Mouse (Mus musculus): ENCODE measurements at regions not wholly inside any gene's neighbourhood (a gene's known extent, or its start where the extent isn't known, plus 50 kb on each side); places are given as distances from the start of the nearest gene placed in this dataset.
A peak's percentile ranks its signal among the peaks of the same experiment; 100 is the strongest.

DNA sequence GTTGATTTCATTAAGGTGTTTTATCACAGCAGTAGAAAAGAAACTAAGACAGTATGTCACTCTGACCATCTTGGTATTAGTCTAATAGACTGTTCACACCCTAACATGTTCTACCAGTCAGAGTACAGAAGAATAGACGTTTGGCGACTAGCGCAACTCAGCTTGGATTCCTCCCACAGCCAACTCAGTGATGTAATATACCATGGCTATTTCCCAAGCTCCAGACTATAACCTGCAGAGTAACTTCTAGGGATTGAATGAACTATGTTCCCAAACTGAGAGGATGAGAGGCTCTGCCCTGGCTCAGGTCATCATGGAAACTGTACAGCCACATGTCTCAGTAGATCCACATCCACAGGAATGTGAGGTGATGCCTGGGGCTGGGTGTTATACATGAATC is 128.6 kb upstream of the Plcz1 start:
- DNase-seq = no peak

DNA sequence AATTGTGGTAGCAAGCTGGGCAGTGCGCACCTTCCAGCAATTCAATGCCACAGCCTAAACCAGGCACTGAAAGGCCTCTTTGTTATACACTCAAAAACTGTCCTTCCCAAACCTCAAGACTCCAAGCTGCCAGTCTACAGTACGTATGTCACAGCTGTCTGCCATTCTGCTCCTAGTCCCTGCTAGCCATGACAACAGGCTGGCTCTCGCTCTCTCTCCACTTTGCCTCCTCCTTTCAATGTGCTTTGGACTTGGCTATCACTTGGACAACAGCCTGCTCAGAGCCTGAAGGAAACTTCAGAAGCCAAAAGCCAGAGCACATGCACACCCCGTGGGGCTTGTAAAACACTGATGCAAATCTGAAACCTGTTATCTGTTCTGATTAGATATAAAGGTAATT is 125.9 kb upstream of the Plcz1 start:
- DNase-seq = no peak

DNA sequence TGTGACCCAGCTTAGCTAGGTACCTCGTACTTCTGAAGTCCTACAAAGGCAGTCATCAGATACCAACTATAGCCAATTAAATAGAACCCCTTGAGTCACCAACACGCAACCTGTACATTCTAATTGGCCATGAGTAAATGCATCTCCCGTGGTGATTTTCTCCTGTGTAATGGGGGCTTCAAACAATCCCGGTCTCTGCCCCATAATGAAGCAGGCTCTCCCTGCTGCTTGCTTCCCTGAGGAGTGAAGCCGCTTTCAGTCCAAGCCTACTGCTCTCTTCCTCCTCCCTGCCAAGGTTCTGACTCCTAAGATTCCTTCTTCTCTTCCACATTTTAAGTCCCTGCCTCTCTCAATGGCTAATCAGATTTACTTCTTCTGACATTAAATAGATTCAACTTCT is 121.5 kb upstream of the Plcz1 start:
- DNase-seq = no peak

DNA sequence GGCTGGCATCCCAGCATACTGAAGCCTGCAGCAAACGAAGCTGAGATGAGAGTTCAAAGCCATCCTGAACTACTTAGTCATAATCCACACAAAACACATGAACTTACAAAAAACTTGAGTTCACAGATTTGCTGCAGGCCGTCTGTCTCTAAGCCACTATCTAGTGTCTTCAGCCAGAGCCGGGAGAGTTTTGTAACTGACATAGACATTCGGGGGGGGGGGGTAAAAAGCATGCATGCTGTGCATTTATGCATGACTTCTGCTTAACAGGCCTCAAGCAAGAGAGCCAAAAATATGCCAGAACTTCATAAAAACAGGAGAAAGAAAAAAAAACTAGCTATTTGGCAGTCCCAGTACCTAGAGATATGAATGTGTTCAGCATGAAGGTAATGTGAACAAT is 120.2 kb upstream of the Plcz1 start:
- no peak for DNase-seq

DNA sequence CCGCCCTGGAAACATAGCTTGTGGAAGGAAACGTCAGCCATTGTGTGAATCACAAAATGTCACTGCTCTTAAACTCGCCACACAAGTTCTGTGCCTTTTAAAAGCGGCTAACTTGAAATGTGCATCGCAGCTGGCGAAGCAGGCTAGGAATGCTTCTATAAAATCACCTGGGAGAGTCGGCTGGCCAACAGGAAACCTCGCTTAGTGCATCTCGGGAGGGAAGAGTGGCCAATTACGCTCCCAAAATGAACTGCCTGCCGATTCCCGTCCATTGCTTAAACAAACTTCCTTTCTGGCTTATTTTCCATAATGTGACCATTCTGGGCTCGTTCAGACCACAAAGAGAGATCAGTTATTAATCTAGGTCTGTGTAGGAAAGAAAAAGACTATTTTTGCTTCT is 119.7 kb upstream of the Plcz1 start:
- no peak for DNase-seq

DNA sequence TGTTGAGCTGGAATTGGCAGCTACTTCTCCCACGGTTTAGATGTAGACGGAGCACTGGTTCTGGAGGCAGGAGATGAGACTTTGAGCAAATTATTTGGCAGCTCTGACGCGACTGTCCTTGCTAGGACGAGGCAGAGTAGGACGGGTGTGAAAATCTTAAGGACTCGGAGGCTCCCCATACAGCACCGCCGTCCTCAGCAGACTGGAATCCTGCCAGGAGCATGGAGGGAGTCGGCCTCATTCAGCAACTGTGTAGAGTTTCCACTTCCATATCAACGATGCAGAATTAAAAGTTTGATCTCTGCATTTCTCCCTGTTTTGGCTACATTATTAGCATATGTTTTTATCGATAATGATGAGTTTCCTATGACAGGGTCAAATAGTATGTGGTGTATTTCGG is 117.7 kb upstream of the Plcz1 start:
- no peak for DNase-seq

DNA sequence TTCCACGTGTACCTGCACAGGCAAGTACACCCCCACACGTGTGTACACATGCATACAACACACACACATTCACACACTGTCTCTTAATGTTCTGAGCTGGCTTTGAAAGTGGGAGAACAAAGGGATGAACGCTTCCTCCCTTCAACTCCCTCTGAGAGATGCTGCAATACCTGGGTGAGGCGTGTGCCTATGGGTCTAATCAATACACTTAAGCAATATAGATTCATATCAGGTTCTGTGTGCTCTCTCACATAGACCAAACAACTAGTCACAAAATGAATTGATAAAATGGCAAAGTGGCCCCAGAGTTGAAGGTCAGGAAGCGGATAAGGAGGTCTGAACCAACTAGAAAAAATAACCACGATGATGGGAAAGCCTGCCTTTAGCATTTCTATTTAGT is 116.1 kb upstream of the Plcz1 start:
- no peak for DNase-seq

DNA sequence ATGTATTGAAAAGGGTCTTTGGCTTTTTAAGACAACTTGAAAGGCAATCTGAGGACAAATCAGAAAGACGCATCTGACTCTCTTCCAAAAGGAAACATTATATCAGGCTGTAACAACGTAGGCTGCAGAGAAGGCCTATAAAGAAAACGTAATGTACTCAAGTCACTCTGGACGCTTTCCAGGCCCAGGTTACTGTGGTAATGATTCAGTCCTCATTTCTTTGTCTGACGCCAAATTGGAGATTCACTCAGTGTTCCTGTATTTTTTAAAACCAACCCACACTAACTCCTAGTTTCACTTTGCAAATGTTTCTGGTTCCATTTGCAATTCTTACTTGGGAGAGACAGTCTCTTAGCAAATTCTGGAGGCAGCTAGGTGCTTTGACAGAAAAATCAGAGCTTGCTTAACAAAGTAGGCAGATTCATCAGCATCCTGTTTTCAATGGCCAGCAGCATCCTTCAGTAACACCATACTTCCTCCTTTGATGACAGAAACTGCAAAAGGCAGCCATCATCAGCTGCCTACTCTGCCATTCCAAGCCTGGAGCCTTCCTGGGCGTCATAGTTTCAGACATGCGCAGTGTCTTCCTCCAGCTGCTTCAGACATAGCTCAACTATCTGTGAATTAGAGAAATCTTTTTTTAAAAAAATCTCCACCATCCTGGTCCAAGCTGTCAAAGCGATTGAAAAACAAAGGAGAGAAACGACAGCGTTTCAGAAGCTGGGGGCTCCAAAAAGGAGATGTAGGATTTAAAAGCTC is 111.3 kb upstream of the Plcz1 start:
- DNase-seq = peak; percentile 18

DNA sequence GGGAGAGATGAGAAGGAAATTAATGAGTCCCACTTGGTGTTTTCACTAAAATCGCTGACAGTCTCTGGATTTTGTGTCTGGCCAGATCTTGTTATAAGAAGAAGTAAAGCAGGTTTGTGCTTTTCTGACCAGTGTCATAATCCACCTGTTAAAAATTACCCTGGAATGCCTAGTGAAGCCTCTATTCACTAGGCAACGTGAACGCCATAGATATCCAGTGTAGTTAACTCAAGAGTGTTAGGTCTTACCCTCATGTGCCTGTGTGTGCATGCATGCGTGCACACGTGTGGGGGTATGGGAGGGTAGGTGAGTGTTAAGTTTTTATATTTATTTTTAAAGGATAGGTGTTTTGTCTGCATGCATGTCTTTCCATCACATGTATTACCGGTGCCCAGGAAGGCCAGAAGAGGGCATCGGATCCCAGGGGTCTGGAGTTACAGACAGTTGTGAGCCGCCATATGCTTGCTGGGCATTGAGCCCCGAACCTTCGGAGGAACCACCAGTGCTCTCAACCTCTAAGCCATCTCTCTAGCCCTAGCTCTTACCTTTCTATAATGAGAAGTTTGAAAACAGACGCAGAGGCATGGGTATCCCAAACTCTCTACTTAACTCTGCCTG is 107.5 kb upstream of the Plcz1 start:
- no peak for DNase-seq

DNA sequence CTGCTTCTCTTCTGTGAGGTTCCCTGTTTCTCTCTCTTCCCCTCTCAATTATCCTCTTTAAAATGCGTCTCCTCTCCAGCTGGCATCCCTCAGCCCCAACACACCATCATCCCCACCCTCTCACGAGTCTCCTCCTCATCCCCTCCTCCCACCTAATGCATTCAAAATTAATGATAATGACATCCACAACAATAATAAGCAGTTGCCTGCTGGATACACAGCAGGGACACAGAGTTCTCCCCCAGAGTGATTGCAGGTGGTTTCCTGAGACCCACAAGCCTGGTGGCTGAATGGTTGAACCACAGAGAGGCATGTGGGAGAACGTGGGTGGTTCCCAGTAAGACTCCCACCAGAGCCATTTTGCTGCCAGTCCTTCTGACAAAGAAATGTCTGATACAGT is 106.9 kb upstream of the Plcz1 start:
- DNase-seq = no peak

DNA sequence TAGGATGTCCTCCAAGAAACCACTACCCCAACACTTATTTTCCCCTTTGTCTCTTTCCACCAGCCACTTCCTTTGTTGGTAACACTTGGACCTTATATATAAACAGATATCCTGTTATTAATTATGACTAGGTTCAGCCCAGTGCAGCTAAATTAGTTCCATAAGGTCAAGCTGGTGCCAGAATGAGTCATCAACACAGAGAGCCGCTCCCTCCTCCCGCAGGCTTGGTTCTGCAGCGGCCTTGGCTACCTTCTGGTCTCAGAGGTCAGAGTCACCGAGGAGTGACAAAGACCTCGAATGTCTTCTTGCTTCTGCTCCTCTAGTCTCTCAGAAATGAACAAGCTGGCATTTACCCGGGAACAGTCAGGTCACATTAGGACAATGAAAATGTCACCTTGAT is 106.5 kb upstream of the Plcz1 start:
- DNase-seq = no peak

DNA sequence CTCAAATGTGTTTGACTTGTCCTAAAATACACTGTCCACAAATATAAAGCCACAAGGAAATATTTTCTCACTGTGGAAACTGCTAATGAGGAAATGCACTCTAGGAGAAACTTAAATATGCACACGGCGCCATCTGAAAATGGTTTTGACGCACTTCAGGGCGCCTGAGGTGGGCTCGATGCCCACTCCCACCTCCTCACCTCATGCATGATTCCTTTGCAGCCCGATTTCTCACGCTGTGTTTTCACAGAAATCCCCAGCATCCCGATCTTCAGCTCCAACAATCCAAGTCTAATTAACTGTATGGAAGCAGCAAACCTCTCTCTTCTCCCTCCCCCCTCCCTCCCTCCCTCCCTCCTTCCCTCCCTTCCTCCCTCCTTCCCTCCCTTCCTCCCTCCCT is 92.5 kb upstream of the Plcz1 start:
- peak; percentile 20 for DNase-seq

DNA sequence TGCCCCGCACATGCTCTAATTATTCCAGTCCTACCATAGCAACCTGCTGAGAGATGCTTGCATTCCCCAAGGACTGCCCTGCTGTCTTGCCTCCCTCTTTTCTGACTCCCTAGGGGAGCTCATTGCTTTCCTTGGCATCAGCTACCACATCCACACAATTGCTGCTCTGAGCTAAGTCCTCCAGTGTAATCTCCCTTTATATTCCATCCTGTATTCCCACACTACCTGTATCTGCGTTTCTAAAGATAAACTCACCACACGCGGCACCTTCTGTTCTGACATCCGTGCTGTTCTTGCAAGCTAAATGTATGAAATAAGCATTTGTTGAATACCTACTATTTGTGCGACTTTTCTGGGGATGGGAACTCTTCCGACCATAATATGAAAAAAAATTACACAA is 85.4 kb upstream of the Plcz1 start:
- DNase-seq = no peak

DNA sequence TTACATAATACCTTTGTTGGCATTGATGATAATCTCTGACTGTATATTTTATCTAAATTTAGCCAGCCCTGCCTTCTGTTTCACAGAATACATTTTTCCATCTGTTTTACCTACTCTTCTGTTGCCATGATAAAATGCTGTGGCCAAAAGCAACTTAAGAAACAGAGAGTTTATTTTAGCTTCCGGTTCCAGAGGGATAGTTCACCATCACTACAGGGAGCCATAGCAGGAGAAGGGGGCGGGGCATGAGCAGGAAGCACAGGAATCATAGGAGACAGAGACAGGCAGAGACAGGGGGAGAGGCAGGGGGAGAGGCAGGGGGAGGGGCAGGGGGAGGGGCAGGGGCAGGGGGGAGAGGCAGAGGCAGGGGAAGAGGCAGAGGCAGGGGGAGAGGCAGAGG is 72.8 kb upstream of the Plcz1 start:
- no peak for DNase-seq

DNA sequence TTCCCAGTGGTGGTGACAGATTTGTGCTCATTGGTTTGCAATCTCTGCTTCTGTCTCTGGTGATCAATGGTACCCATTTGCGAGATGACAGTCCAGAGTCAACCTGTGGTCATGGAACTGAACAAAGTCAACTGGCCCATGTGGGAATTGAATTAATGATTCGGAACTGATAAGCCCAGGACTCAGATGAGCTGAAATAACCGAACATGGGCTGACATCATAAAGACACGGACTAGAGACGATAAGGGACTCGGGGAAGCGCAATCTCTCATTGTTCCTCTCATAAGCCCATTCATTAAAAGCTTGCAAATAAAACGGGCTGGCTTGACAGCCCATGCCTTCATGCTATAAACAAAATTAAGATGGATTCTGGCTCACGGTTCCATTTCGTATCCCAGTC is 70.8 kb upstream of the Plcz1 start:
- DNase-seq = no peak

DNA sequence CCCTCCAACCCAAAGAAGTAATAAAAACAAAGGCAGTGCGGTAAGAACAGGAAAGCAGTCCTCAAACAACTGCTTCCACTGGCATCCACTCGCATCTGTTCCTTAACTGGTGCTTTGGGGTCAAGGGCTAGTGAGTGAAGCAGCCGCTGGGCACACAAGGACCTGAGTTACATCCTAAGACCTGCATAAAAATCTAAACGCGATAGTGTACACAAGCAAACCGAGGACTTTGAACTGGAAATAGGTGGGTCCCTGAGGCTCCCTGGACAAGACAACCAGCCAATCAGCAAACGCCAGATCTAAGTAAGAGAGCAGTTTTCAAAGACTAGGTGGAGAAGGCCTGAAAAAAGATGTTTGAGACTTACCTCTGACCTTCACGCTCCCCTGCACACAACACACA is 66.8 kb upstream of the Plcz1 start:
- DNase-seq = no peak

DNA sequence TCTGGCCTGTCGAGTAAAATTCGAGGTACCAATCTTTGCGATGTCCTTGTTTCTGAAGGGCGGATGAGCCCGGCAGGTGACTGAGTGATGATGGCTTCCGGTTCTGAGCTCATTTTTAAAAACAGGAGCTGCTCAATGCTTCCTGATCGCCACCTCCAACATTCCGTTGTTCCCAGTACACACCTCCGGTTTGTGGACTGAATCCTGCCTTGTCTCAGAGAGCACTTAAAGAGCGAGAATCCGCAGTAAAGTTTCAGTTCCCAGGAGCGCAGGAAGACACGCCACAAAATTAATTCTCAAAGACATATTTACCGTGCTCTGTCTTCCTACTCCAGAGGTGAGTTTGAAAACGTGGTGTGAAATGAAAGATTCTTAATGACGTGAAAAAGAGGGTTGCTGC is 66.4 kb upstream of the Plcz1 start:
- no peak for DNase-seq

DNA sequence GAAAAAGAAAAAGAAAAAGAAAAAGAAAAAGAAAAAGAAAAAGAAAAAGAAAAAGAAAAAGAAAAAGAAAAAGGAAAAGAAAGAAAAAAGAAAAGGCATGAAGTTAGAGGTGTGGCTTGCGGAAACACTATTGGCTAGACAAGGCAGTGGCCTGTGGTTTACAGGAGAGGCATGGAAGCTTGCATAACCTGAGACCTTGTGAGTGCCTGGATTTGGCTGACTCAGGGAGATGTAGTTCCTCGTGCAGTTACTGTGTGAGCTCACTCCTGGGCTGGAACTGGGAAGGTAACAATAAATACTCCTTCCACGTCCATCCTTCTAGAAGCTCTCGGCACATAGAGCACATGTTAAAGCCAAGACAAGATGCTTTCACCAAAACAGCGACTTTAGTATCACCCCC is 64.9 kb upstream of the Plcz1 start:
- DNase-seq = no peak

DNA sequence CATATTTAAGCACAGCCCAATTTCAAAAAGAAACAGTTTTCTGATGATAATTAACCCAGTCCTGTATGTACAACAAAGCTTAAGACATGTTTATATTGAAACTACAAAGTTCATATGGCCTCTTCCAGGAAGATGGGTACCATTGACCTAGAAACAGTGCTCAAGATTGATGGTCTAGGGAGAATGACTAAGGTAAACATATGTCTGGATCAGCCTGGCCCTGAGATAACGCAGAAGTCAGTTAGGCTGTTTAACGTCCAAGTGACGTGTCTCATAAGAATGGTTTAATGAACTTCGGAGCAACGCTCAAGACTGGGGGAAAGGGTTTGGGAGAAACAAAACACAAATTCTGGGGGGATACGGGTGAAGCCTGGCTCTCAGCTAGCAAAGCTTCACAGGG is 60.8 kb upstream of the Plcz1 start:
- DNase-seq = no peak

DNA sequence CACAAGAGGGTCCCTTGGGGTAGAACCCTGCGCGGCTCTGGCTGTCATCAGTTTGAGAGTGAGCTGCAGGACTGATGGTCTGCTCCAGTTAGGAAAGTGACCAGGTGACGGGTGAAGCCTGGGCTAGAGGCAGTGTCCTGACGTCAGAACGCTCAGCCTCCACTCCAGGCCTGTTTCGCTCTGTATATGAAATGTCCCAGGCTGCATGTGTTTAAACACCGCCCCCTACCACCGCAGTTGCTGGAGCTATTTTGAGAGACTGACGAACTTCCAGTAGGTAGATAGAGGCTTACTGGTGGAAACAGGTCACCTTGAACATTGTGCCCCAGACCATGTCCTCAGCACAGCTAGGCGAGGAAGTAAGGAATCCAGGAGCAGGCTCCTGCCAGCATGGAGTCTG is 54.2 kb upstream of the Plcz1 start:
- no peak for DNase-seq
